Mouse (Mus musculus): ENCODE measurements at regions not wholly inside any gene's neighbourhood (a gene's known extent, or its start where the extent isn't known, plus 50 kb on each side); places are given as distances from the start of the nearest gene placed in this dataset.

- DNase-seq: no peak
These were observed 378.2 kb downstream of the Nucb2 start for GRCm38 (mm10) chr7:116882268-116882964.

DNA sequence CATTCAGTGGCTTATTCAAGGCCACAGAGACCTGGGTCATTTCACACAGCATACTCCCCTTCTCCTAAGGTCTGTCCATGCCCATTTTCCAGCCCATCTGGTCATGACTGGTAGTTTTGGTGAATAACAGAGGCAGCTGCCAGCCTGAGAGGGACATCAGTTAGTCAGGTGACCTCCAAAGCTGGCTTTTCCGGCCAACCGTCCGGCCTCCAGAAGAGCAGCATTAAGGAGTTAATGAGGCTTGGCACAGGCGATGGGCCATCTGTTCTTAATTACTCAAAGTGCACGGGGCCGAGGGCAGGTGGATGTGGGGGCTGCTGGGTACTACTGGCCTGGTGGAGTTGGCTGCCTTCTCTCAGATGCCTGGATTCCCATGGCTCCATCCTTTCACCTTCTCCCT is 389.7 kb downstream of the Nucb2 start:
- DNase-seq: peak; percentile 10

DNA sequence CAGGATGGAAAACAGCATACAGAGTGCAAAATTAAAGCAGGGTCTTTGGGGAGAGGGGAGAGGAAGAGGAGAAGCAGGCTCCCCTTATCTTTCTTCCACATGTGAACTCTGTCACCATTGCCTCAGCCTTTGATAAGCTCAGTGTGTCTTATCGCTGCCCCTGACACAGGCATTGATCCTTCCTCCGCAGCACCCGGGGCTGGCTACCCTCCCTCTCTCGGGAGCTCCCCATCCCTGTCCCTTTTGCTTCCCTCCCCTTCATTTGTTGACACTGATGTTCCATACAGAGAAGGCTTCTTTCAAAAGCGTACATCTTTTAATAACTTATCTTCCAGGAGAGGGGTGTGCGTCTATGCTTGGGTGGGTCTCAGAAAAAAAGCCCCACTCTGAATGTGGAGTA is 411.6 kb downstream of the Nucb2 start:
- no peak for DNase-seq

GRCm38 (mm10) chr7:116917921-116918670 is 413.9 kb downstream of the Nucb2 start:
- DNase-seq: no peak

DNA sequence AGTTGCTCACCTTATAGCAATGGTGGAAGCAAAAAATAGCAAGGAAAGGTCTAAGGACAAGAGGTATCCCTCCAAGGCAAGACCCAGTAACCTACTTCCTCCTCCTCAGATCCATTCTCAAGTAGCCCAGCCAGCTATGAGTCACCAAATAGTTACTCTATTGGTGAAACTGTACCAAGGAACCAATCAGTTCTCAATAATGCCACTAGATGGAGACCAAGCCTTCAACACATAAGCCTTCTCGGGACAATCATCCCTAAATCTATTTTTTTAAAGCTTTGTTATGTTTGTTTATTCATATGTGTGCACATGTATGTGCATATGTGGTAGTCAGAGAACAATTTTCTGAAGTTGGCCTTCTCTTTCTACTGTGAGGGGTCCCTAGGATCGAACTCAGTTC is 434.3 kb upstream of the Xylt1 start:
- DNase-seq: no peak

- DNase-seq: no peak
These were observed 421.4 kb upstream of the Xylt1 start for GRCm38 (mm10) chr7:116959196-116959895.

DNA sequence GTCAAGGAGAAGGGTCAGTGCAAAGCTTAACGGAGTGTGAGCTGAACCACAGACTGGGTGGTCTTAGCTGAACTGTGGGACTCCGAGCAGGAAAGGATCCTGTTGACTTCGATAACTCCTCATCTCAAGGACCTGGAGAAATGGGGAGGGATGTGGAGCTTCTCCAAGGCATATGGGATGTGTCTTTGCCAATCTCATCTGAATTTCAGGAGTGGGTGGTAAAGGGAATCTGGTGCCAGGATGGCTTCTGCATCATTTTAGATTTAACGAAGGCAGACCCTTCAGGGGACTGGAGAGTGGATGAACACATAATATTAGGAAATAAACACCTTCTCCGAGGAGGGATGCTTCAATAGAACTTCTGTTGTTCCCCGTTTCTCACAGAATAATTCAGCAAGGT is 416.9 kb upstream of the Xylt1 start:
- no peak for DNase-seq

DNA sequence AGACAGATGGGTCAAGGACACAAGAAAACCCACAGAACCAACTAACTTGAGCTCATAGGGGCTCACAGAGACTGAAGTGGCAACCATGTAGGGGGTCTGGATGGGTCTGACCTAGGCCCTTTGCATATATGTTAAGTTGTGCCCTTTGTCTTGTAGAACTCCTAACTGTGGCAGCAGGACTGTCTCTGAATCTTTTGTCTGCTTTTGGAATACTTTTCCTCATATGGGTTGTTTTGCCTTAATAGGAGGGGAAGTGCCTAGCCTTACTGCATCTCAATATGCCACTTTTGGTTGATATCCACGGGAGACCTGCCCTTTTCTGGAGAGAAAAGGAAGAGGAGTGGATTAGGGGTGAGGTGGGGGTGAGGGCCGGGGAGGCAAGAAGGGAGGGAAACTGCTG is 389.4 kb upstream of the Xylt1 start:
- no peak for DNase-seq

GRCm38 (mm10) chr7:116992166-116992565 is 388.6 kb upstream of the Xylt1 start:
- no peak for DNase-seq

GRCm38 (mm10) chr7:116995770-116996169 is 385.0 kb upstream of the Xylt1 start:
- DNase-seq: no peak

GRCm38 (mm10) chr7:117003167-117003566 is 377.6 kb upstream of the Xylt1 start:
- DNase-seq: no peak

DNA sequence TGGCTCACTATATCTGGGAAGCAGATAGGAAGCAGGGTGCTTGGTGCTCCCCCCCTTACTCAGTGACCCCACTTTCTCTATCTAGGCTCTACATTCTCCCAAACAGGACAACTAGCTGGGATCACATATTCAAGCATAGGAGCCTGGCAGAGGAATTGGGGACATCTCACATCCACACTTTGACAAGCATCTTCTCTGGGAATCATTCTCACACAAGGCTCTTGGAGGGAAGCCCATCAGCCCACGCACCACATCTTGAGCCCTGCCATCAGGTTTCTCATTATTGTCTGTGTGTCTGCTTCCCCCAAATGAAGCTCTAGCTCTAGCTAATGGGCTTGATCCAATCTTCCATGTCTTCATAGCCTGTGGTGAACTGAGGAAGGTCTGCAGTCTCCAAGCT is 362.4 kb upstream of the Xylt1 start:
- DNase-seq: no peak

- peak; percentile 55 for DNase-seq
These were observed 359.1 kb upstream of the Xylt1 start for GRCm38 (mm10) chr7:117021716-117022115.

DNA sequence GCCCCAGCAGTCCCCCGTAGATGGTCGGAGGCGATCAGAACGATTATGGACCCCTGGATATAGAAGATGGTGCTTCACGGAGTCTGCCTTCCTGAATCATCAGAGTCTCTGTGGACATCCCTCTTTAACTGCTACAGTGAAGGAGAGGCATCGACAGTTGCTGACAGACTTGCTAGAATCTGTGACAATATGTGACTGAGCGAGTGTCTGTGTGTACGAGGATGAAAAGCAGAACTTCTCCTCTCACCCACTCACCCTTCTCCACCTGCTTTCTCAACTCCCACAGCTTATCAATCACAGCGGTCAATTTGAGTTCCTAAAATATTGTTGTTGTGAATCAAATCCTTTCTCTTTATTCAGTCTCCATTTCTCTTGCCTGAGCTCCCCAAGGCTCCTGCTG is 335.9 kb upstream of the Xylt1 start:
- DNase-seq: no peak

DNA sequence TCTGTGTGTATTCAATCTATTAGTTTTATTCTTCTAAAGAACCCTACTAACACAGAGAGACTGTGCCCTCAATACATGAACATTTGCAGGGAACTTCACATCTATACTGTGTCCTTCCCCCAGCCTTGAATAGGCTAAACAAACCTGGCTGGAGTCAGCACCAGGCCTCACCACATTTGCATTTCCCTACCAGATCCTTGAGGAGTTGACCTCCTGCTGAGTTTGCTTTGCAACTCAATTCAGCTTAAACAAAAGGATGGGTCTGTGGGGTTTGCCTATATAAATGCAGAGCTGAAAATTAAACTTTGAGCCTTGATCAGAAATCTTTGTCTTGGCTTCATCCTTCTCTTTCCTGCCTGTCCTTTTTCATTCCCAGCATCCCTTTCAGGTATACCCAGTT is 331.5 kb upstream of the Xylt1 start:
- no peak for DNase-seq

- no peak for DNase-seq
These were observed 315.0 kb upstream of the Xylt1 start for GRCm38 (mm10) chr7:117065771-117066170.

DNA sequence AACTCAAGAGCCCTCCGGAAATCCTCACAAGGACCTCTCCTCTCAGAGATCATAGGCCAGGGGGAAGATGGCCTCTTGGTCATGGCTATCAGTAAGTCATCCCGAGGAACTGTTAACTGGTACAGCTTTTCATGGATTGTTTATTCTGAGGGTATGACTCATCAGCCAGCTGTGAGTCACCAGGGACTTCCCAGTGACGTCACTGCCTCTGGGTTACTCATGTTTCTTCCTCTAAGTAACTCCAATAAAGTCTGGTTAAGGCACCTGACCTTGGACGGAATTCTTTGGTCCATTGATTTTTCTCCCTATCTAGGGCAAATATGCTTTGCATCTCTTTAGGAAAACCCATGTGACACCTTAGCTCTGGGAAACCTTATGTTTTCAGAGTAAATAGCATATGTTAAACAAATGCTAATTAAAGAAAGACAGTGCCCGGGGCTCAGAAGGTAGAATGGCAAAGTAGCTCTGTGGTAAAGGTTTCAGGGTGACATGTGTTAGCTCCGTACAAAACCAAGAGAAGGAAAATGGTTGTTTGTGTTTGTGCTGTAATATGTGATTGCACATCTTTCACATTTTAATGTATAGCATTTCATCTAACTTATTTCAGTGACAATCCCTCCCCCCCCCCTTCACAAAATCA is 289.7 kb upstream of the Xylt1 start:
- peak; percentile 73 for DNase-seq

- no peak for DNase-seq
These were observed 287.9 kb upstream of the Xylt1 start for GRCm38 (mm10) chr7:117092860-117093259.

- no peak for DNase-seq
These were observed 283.2 kb upstream of the Xylt1 start for GRCm38 (mm10) chr7:117097618-117098017.

- no peak for DNase-seq
These were observed 281.7 kb upstream of the Xylt1 start for GRCm38 (mm10) chr7:117099041-117099440.

- no peak for DNase-seq
These were observed 277.7 kb upstream of the Xylt1 start for GRCm38 (mm10) chr7:117103035-117103434.

- DNase-seq: no peak
These were observed 274.0 kb upstream of the Xylt1 start for GRCm38 (mm10) chr7:117106691-117107191.

DNA sequence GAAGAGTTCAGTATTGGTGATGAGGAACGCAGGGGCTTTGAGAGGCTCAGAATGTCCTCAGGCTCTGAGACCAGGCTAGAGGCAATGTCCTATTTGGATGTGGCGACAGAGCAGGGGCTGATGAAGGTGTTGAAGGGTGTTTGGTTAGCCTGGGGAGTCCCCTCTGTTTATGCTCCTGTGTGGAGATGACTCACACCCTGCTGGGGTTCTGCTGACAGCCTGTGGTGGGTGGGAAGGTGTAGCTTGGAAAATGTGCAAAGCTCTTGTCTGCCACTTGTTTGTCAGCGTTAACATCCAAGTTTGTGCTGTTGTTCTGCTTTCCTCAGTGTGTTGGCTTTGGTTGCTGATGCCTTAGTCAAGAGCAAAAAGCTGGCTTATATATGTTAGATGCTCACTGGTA is 272.4 kb upstream of the Xylt1 start:
- DNase-seq: no peak
